Mouse (Mus musculus): Measurements from ENCODE around the gene Prm3. TPM values are rescaled to one million over a fixed set of nuclear protein-coding genes. Genes with fewer than 3 reads are reported as not detected.

Prm3 gene
- polyA plus RNA-seq, 1 experiment: not detected

DNA sequence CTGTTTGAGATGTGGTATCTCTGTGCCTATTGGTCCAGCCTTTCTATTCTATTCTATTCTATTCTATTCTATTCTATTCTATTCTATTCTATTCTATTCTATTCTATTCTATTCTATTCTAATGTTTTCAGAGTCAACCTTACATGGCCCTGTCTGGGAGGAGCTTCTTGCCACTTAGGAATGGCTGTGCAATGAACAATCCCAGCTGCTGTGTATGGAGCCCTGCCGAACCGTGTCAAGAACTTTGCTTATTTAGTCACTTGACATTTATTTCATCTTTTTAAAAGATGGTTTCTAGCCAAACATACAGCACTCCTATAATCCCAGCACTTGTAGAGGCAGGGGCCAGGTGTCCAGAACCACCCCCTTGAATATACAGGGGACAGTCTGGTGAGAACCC, 26.4 kb downstream of the Prm3 start:
- H3K4me3 ChIP-seq (ENCODE audit: insufficient read depth, low read length): no peak overlapping the region
- H3K27ac ChIP-seq (ENCODE audit: insufficient read depth, low read length): no peak overlapping the region
- H3K4me1 ChIP-seq (ENCODE audit: control insufficient read depth, insufficient read depth, low read length): no peaks in the 10 kb centered on the region
- TF ChIP-seq POLR2A (IDR thresholded peaks at IDR 0.05; ENCODE audit: low read depth, low read length) (no peak), CTCF (IDR thresholded peaks at IDR 0.05; ENCODE audit: borderline replicate concordance, insufficient read depth, low read length) (no peak)

DNA sequence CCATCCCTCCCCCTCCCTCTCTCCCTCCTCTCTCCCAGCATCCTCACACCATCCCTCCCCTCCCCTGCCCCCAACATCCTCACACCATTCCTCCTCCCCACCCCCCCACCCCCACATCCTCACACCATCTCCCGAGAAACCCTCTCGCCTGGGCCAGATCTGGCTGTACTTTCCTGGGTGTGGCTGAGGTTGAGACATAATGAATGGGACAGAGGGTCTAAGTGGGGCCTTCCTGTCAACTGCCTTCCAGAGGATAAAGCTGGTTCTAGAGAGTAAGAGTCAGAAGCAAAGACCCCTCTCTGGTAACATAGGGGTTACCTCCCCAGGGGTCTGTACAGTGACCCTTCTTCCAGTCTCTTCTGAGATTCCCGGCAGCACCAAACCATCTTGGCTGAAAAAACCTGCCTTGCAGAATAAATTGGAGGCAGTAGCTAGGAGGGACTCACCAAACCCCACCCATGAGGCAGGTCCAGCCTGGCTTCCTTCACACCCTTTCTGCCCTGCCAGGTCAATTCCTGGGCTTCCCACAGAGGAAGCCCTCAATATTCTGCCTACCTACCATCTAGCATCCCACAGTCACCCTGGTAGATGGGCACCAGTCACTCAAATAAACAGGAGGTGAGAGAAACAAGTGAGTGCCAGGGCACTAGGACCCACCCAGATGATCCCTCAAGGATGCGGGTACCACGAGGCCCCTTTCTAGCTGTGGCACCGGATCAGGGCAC, 27.0 kb downstream of the Prm3 start:
- TF ChIP-seq CTCF (IDR thresholded peaks at IDR 0.05; ENCODE audit: borderline replicate concordance, insufficient read depth, low read length) (no peak), POLR2A (IDR thresholded peaks at IDR 0.05; ENCODE audit: low read depth, low read length) (no peak)
- no peak overlapping the region for H3K4me3 ChIP-seq (ENCODE audit: insufficient read depth, low read length)
- no peak overlapping the region for H3K27ac ChIP-seq (ENCODE audit: insufficient read depth, low read length)
- H3K4me1 ChIP-seq (ENCODE audit: control insufficient read depth, insufficient read depth, low read length): no peaks in the 10 kb centered on the region

DNA sequence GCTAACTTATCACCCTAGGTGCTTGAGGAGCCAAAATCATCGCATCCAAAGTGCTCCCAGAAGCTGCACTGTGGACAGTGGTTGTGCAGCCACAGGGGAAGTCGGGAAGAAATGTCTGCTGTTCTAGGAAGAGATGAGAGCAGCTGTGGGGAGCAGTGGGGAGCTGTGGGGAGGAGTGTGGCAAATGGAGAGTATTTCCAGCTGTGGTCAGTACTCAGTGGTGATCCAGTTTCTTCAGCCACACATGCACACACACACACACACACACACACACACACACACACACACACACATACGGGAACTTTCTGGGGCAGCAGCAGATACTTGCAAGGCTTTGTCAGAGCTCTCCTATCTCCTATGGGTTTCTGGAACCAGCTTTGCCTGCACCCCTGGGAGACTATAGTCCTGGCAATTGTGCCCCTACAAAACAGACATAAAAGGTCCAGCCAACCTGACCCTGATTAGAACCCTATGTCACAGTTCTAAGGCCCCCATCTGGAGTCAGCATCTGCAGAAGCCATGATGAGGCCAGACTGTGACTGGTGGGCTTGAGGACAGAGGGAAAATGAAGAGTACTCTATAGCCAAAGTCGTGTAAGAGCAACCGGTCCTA, 28.0 kb downstream of the Prm3 start:
- H3K4me1 ChIP-seq (ENCODE audit: control insufficient read depth, insufficient read depth, low read length): no peaks in the 10 kb centered on the region
- no peak for TF ChIP-seq POLR2A (IDR thresholded peaks at IDR 0.05; ENCODE audit: low read depth, low read length)
- TF ChIP-seq CTCF (IDR thresholded peaks at IDR 0.05; ENCODE audit: borderline replicate concordance, insufficient read depth, low read length): no peak
- no peak overlapping the region for H3K4me3 ChIP-seq (ENCODE audit: insufficient read depth, low read length)
- no peak overlapping the region for H3K27ac ChIP-seq (ENCODE audit: insufficient read depth, low read length)

DNA sequence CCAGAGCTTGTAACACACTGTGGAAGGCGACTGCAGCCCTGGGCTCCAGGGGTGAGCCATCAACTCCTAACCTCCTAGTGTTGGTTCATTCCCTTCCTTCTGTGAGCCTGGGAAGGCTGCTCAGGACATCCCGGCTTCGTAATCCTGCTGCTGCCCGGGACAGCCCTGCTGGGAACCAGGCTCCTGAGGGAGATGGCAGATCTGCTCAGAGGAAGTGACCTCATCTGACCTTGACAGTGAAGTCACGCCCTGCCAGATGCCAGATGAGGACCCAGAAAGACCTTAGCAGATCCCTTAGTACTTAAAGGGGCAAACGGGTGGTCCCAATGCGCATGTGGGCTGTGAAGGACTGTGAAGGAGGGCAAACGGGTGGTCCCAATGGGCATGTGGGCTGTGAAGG, 29.5 kb downstream of the Prm3 start:
- no peaks in the 10 kb centered on the region for H3K4me1 ChIP-seq (ENCODE audit: control insufficient read depth, insufficient read depth, low read length)
- no peak overlapping the region for H3K27ac ChIP-seq (ENCODE audit: insufficient read depth, low read length)

DNA sequence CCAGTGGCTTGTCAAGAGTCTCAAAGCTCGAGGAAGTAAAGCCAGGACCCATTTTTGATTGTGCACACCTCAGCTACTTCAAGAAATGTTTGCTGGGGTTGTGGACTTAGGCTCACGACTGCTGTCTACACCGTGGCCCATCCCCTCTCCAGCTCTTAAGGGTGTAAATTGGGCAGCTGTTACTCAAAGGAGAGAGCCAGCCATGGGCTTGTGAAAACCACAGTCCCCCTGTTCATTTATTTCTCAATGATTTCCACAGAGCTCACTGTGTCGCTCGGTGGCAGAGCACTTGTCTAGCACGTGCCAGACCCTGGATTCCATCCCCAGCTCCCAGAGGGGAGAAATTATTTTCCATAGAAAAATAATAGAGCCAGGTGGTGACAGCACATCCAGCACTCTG, 34.5 kb downstream of the Prm3 start:
- H3K4me3 ChIP-seq (ENCODE audit: insufficient read depth, low read length): no peak overlapping the region
- no peak for TF ChIP-seq POLR2A (IDR thresholded peaks at IDR 0.05; ENCODE audit: low read depth, low read length)
- no peak for TF ChIP-seq CTCF (IDR thresholded peaks at IDR 0.05; ENCODE audit: borderline replicate concordance, insufficient read depth, low read length)
- peaks cover 9% of the 10 kb centered on the region for H3K4me1 ChIP-seq (ENCODE audit: control insufficient read depth, insufficient read depth, low read length)
- no peak overlapping the region for H3K27ac ChIP-seq (ENCODE audit: insufficient read depth, low read length)

More for the DNA sequence above, 29.5 kb downstream of the Prm3 start:
- no peak for TF ChIP-seq POLR2A (IDR thresholded peaks at IDR 0.05; ENCODE audit: low read depth, low read length)
- H3K4me3 ChIP-seq (ENCODE audit: insufficient read depth, low read length): no peak overlapping the region

DNA sequence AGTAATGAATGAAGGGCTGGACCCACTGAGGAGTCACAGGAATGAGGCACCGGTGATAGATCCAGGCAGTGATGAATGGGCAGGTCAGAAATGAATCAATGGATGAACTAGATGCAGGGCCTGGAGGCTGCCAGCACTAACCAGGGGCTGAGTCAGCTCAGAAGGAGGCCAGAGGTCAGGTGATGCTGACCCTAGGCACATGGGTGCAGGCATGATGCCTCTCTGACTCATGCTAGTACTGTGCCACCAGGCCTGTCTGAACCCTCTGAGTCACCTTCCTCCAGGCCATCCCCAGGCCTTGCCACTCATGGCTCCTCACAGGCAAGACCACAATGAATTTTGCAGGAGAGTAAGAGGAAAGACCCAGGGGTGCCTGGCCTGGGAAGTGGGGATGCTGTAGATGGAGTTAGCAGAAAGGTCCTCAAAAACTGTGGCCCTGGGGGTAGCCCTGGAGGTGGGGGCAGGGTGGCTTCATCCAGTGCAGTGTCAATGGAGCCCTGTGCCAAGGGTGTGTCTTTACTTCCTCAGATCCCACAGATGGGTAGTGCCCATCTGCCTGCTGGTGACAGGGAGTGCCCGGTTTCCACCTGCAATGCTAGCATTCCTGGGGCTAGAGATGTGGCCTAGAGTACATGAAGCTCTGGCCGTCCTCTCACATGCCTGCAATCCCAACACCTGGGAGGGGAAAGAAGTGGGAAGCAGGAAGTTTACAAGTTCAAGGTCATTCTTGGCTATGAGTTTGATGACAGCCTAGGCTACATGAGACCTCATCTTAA, 36.0 kb downstream of the Prm3 start:
- no peak overlapping the region for H3K27ac ChIP-seq (ENCODE audit: insufficient read depth, low read length)
- no peak for TF ChIP-seq POLR2A (IDR thresholded peaks at IDR 0.05; ENCODE audit: low read depth, low read length)
- peaks cover 9% of the 10 kb centered on the region for H3K4me1 ChIP-seq (ENCODE audit: control insufficient read depth, insufficient read depth, low read length)
- no peak overlapping the region for H3K4me3 ChIP-seq (ENCODE audit: insufficient read depth, low read length)

DNA sequence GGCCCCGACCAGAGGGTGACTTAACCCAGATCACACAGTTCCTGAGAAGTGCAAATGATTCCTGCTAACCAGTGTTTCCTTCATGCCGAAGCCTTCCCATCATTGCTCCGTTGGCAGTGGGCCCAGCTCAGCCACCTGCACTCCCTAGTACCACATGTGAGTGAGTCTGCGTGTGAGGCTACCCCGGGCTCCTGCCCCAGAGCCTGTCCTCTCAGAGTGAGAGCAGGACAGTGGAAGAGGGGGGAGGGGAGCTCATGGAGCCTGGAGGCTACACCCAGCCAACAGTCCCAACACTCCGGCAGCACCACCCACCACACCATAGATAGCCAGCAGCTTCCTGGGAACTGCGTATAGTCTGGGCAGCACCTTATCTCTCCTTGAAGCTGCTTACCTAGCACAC, 40.9 kb downstream of the Prm3 start:
- Histone ChIP-seq H3K4me1 (ENCODE audit: control insufficient read depth, insufficient read depth, low read length) (peaks cover 9% of the 10 kb centered on the region), H3K27ac (ENCODE audit: insufficient read depth, low read length) (no peak overlapping the region), H3K4me3 (ENCODE audit: insufficient read depth, low read length) (no peak overlapping the region)
- TF ChIP-seq CTCF (IDR thresholded peaks at IDR 0.05; ENCODE audit: borderline replicate concordance, insufficient read depth, low read length): no peak
- no peak for TF ChIP-seq POLR2A (IDR thresholded peaks at IDR 0.05; ENCODE audit: low read depth, low read length)

DNA sequence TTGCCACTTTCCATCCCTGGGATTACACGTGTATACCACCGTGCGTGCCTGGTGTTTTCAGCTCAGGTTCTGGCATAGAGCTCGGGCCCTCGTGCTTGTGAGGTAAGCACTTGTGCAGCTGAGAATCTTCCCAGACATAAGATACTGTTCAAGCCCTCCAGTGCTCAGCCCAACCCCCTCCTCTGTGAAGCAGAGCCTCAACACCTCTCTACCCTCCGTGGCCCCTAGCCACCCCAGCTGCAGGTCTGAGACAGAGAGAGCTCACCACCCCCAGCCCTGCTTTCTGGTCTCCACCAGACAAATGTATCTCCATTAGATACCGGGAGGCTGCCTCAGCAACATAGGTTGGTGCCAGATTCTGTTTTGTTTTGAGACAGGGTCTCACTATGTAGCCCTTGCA, 41.5 kb downstream of the Prm3 start:
- Histone ChIP-seq H3K27ac (ENCODE audit: insufficient read depth, low read length) (no peak overlapping the region), H3K4me1 (ENCODE audit: control insufficient read depth, insufficient read depth, low read length) (peaks cover 7% of the 10 kb centered on the region), H3K4me3 (ENCODE audit: insufficient read depth, low read length) (no peak overlapping the region)
- no peak for TF ChIP-seq CTCF (IDR thresholded peaks at IDR 0.05; ENCODE audit: borderline replicate concordance, insufficient read depth, low read length)
- TF ChIP-seq POLR2A (IDR thresholded peaks at IDR 0.05; ENCODE audit: low read depth, low read length): no peak

DNA sequence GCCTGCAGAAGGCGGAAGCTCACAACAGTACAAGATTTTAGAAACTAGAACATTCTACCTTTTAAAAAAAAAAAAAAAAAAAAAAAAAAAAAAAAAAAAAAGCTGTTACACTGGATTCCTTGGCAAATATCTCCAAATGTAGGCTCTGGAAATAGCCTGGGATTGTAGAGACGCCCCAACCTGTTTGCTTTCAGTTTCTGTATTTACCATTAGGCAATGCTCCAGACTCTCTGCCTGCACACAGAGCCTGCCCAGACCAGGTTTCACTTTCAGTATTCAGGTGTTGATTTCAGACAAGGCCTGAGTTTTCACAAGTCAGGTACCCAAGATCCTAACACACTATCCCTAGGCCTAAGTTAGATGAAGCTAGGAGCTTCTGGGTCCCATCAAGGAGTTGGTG, 49.6 kb downstream of the Prm3 start:
- H3K4me1 ChIP-seq (ENCODE audit: control insufficient read depth, insufficient read depth, low read length): peaks cover 3% of the 10 kb centered on the region; the same call in 1 of the 2 replicates
- TF ChIP-seq CTCF (IDR thresholded peaks at IDR 0.05; ENCODE audit: borderline replicate concordance, insufficient read depth, low read length): no peak
- TF ChIP-seq POLR2A (IDR thresholded peaks at IDR 0.05; ENCODE audit: low read depth, low read length): no peak
- H3K4me3 ChIP-seq (ENCODE audit: insufficient read depth, low read length): no peak overlapping the region

More for the DNA sequence above, 49.6 kb downstream of the Prm3 start:
- no peak overlapping the region for H3K27ac ChIP-seq (ENCODE audit: insufficient read depth, low read length)

Other genes with a start within 250 kb of the Prm3 start
- 13.3 and 17.1 TPM in 2 replicates for gene Dexi, start 247.9 kb downstream of the Prm3 start, polyA plus RNA-seq (2011; ENCODE audit: insufficient read length, low read depth, missing spikeins)
- 16.1 and 23.0 TPM in 2 replicates for gene Clec16a, start 245.6 kb downstream of the Prm3 start, polyA plus RNA-seq (2011; ENCODE audit: insufficient read length, low read depth, missing spikeins)
- 3.7 and 7.3 TPM in 2 replicates for gene Socs1, start 5.4 kb downstream of the Prm3 start, polyA plus RNA-seq (2011; ENCODE audit: insufficient read length, low read depth, missing spikeins)
- not detected in 2 replicates for gene Tnp2, start 2.3 kb downstream of the Prm3 start, polyA plus RNA-seq (2011; ENCODE audit: insufficient read length, low read depth, missing spikeins)
- gene Prm2, start 5.2 kb upstream of the Prm3 start, polyA plus RNA-seq (2011; ENCODE audit: insufficient read length, low read depth, missing spikeins): not detected in 2 replicates
- not detected in 2 replicates for gene Prm1, start 14.9 kb upstream of the Prm3 start, polyA plus RNA-seq (2011; ENCODE audit: insufficient read length, low read depth, missing spikeins)
- gene Gm11172, start 22.0 kb upstream of the Prm3 start, polyA plus RNA-seq (2011; ENCODE audit: insufficient read length, low read depth, missing spikeins): not detected in 2 replicates
- gene Rmi2, start 44.1 kb upstream of the Prm3 start, polyA plus RNA-seq (2011; ENCODE audit: insufficient read length, low read depth, missing spikeins): 1.1 and 1.9 TPM in 2 replicates

All from embryonic fibroblast, embryonic 13.5 days (primary cell).